Mouse (Mus musculus): ENCODE results near the gene March1.

DNA sequence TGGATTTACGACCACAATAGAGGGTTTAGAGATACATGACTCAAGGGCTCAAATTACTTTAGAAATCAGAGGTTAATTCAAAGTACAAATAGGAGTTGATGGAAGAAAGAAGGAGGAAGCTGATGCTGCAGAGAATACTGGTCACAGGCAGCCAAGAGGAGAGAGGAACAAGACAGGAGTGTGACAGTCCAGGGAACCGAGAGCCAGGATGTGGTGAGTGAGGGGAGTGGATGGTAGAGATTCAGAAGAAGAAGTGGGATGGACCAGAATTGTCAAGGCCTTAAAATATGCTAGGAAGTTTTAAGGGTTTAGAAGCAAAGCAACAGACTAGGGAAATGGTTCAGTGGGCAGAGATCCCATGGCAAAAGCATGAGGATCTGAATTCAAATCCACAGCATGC lies 771.0 kb downstream of the March1 start:
- TF ChIP-seq POLR2A (IDR thresholded peaks at IDR 0.05; ENCODE audit: extremely low read depth, insufficient read depth, low read length) (no peak), CTCF (IDR thresholded peaks at IDR 0.05; ENCODE audit: low read depth, low read length) (no peak)

Measured in liver, adult 2 months (tissue).